Mouse (Mus musculus): ENCODE results near the gene Rom1. TPM values are rescaled to one million over a fixed set of nuclear protein-coding genes. Genes with fewer than 3 reads are reported as not detected.

The Rom1 gene
- total RNA-seq (2023) = 1 to 10 TPM; 5.8 to 6.1 TPM

GRCm38 (mm10) chr19:8929224-8930088 is at the start of gene Rom1, which contains the start of gene Eml3:
Gene Rom1, minus strand, starts transcription at chr19:8929356.
Gene Eml3, plus strand, starts transcription at chr19:8929552.

DNA sequence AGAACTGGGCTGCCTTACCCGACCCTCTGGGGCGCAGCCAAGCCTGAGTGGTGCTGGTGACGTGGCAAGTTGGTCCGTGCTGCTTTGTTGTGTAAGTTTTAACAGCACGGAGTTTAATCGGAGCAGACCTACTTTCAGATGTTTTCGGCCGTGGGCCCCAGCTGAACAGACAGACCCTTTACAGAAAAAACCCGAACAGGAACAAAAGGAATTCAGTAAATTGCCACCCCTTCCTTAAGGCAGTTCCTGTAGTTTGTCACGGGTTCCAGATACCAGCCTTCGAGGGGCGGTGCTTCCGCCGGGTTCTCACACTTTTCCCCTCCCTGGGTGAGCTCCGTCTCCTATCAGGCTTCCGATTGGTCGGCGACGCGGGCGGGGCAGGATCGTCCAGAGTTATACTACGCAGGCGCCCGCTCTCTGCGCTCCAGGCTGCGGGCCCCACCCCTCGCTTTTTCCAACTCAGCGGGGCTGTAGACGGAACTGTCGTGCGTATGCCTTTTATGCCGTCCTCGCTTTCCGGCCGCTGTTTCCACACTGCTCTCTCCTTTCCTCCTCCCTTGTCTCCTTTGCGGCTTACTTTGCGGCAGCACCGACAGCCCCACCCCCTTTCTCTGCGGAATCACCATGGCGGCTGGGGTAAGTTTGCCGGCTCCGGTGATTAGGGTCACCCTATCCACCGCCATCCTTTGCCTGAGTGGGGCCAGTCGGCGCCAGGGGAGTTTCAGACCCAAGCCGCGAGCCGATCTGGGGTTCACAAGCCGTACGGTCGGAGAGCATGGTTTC is 37.6 kb upstream of the Rom1 start, which contains the start of gene Eef1g:
TSS of gene Eef1g (plus strand) at position 452 of the 783 bp plus-strand sequence.

DNA sequence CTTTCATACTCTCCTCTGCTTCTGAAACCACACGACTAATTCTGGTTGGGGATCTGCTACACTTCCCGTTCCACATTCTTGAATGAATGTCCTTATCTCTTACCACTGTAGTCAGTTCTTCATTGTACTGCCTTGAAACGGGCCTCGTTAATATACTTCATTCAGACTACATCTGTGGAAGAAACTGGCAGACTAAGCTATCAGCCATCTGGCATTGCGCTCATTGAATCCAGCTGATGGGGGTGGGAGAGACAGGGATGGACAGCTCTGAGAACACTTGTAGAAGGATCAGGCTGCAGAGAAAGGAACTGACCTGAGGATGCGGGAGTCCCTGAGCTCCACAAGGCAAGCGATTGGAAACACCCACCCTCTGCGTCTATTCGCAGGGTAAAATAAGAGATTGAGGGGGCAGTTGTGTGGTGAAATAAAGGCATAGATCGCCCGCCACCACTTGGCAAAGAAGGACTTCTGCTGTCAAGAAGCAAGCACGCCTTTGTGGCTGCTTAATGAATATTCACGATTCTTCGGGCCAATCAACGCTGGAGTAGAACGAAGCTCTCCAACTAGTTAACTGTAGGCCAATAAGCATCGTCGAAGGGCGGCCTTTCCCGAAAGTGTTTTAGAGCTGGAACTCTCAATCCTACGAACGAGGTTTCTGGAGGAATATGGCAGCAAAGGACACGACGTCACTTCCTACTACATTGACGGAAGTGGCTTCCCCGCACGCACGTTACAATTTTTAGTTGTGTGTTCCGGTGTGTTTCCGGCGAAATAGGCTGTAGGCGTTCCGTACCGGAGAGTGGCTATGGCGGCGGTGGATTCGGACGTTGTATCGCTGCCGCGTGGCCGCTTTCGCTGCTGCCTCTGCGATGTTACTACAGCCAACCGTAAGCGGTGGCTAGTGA is 24.2 kb upstream of the Rom1 start, which contains the start of gene Tut1:
TSS of gene Tut1 (plus strand) at position 713 of the 905 bp plus-strand sequence.

GRCm38 (mm10) chr19:8941515-8942217 is 12.5 kb upstream of the Rom1 start, which contains the start of gene Mta2:
Gene Mta2, plus strand, starts transcription at chr19:8941875.

GRCm38 (mm10) chr19:8920073-8920736 is 9.0 kb downstream of the Rom1 start, which contains the start of gene B3gat3:
Gene B3gat3, plus strand, starts transcription at chr19:8920374.

DNA sequence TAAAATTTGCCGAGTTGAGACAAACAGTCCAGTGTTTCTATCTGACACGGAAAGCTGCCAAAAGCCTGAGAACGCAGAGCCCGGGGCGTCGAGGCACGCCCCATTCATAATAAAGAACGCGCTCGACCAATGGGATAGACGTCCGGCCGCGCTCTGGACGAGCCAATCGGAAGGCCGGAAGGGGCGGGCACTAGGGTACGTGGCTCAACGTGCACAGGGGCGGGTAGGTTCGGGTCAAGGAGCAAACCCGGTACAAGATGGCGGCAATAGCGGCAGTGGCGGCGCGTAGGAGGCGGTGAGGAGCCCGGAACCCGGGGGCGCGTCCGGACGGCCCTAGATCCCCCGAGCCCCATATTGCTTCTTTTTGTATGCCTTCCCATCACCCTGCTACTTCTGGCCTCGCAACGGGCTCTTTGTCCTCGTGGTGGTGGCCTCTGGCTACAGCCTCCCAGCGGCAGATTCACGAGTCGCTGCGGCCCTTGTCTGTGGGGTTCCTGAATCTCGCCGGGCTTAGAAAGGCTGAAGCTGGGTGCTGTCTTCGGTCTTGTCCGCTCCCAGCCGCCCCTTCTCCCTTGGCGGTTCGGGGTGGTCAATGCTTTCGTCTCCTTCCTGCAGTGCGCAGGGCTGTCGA is 31.2 kb downstream of the Rom1 start, which contains the start of gene Ganab:
TSS of gene Ganab (plus strand) at position 207 of the 631 bp plus-strand sequence.

GRCm38 (mm10) chr19:8892829-8893766 is 36.1 kb downstream of the Rom1 start, which contains the start of gene Ints5:
Gene Ints5, plus strand, starts transcription at chr19:8893005.

GRCm38 (mm10) chr19:8888511-8889385 is 40.4 kb downstream of the Rom1 start, which contains the start of the genes 1810009A15Rik and Gm49416:
Gene 1810009A15Rik, plus strand, starts transcription at chr19:8888853.
Gene Gm49416, plus strand, starts transcription at chr19:8888926.

GRCm38 (mm10) chr19:8883616-8884015 is 45.5 kb downstream of the Rom1 start, which contains the start of the genes Lbhd1 and Gm49403:
Gene Lbhd1, plus strand, starts transcription at chr19:8883732.
Gene Gm49403, plus strand, starts transcription at chr19:8883930.

GRCm38 (mm10) chr19:8880311-8881033 is 48.7 kb downstream of the Rom1 start, which contains the start of gene Uqcc3:
Gene Uqcc3, minus strand, starts transcription at chr19:8880923.

Other genes with a start within 250 kb of the Rom1 start
- 100 to 1,000 TPM; 186 to 208 TPM for gene Slc3a2, start 206.0 kb downstream of the Rom1 start, total RNA-seq (2023)
- 10 to 100 TPM; 87.5 to 97.1 TPM for gene Wdr74, start 193.5 kb downstream of the Rom1 start, total RNA-seq (2023)
- 10 to 100 TPM; 11.8 to 13.2 TPM for gene 1700092M07Rik, start 188.6 kb downstream of the Rom1 start, total RNA-seq (2023)
- gene Stx5a, start 187.9 kb downstream of the Rom1 start, total RNA-seq (2023) = 100 to 1,000 TPM; 226 to 241 TPM
- 100 to 1,000 TPM; 459 to 471 TPM for gene Nxf1, start 172.3 kb downstream of the Rom1 start, total RNA-seq (2023)
- gene Tmem223, start 158.4 kb downstream of the Rom1 start, total RNA-seq (2023) = 10 to 100 TPM; 46.9 to 48.0 TPM
- gene Tmem179b, start 154.9 kb downstream of the Rom1 start, total RNA-seq (2023) = 10 to 100 TPM; 66.4 to 71.6 TPM
- gene Taf6l, start 142.9 kb downstream of the Rom1 start, total RNA-seq (2023) = 10 to 100 TPM; 13.8 to 17.4 TPM
- gene Polr2g, start 130.8 kb downstream of the Rom1 start, total RNA-seq (2023) = 10 to 100 TPM; 60.3 to 66.7 TPM
- gene Zbtb3, start 126.8 kb downstream of the Rom1 start, total RNA-seq (2023) = 1 to 10 TPM in 1 of 2 experiments, under 1 TPM in 1; 0.99 to 1.1 TPM
- gene Ttc9c, start 110.0 kb downstream of the Rom1 start, total RNA-seq (2023) = 10 to 100 TPM; 30.4 to 30.6 TPM
- 100 to 1,000 TPM; 105 to 110 TPM for gene Hnrnpul2, start 109.3 kb downstream of the Rom1 start, total RNA-seq (2023)
- gene AC129217.1, start 99.6 kb downstream of the Rom1 start, total RNA-seq (2023) = 10 to 100 TPM in 1 of 2 experiments, 1 to 10 TPM in 1; 2.4 to 17.5 TPM
- 10 to 100 TPM; 39.2 to 44.0 TPM for gene Bscl2, start 91.9 kb downstream of the Rom1 start, total RNA-seq (2023)
- gene Gng3, start 90.2 kb downstream of the Rom1 start, total RNA-seq (2023) = not detected
- 1 to 10 TPM in 1 of 2 experiments, under 1 TPM in 1; 0.96 to 1.5 TPM for gene Lrrn4cl, start 78.6 kb downstream of the Rom1 start, total RNA-seq (2023)
- gene Ubxn1, start 57.9 kb downstream of the Rom1 start, total RNA-seq (2023) = 100 to 1,000 TPM; 115 to 121 TPM
- gene Uqcc3, start 48.4 kb downstream of the Rom1 start, total RNA-seq (2023) = 10 to 100 TPM; 33.0 to 39.5 TPM
- 10 to 100 TPM; 13.4 to 24.7 TPM for gene Lbhd1, start 45.6 kb downstream of the Rom1 start, total RNA-seq (2023)
- not detected for gene Gm49403, start 45.4 kb downstream of the Rom1 start, total RNA-seq (2023)
- 10 to 100 TPM; 20.3 to 25.8 TPM for gene 1810009A15Rik, start 40.5 kb downstream of the Rom1 start, total RNA-seq (2023)
- gene Gm49416, start 40.4 kb downstream of the Rom1 start, total RNA-seq (2023) = 1 to 10 TPM; 1.9 to 4.8 TPM
- 10 to 100 TPM; 23.9 to 26.9 TPM for gene Ints5, start 36.4 kb downstream of the Rom1 start, total RNA-seq (2023)
- gene Ganab, start 31.3 kb downstream of the Rom1 start, total RNA-seq (2023) = 100 to 1,000 TPM; 161 to 162 TPM
- gene B3gat3, start 9.0 kb downstream of the Rom1 start, total RNA-seq (2023) = 10 to 100 TPM; 57.0 to 61.4 TPM
- gene Eml3, start 196 bp upstream of the Rom1 start, total RNA-seq (2023) = 10 to 100 TPM; 91.2 to 97.8 TPM
- gene Mta2, start 12.5 kb upstream of the Rom1 start, total RNA-seq (2023) = 100 to 1,000 TPM; 206 to 212 TPM
- gene Tut1, start 24.5 kb upstream of the Rom1 start, total RNA-seq (2023) = 10 to 100 TPM; 31.6 to 34.9 TPM
- 100 to 1,000 TPM; 615 to 678 TPM for gene Eef1g, start 37.7 kb upstream of the Rom1 start, total RNA-seq (2023)
- gene Ahnak, start 59.9 kb upstream of the Rom1 start, total RNA-seq (2023) = 100 to 1,000 TPM; 113 to 135 TPM
- not detected for gene Scgb1a1, start 158.6 kb upstream of the Rom1 start, total RNA-seq (2023)
- gene Asrgl1, start 206.3 kb upstream of the Rom1 start, total RNA-seq (2023) = 10 to 100 TPM; 12.4 to 13.2 TPM